Mouse (Mus musculus): ENCODE results near the gene Tmem97. TPM values are rescaled to one million over a fixed set of nuclear protein-coding genes. Genes with fewer than 3 reads are reported as not detected.

Gene Tmem97
- polyA plus RNA-seq, 1 experiment from 2014 or later = 75.5 TPM

DNA sequence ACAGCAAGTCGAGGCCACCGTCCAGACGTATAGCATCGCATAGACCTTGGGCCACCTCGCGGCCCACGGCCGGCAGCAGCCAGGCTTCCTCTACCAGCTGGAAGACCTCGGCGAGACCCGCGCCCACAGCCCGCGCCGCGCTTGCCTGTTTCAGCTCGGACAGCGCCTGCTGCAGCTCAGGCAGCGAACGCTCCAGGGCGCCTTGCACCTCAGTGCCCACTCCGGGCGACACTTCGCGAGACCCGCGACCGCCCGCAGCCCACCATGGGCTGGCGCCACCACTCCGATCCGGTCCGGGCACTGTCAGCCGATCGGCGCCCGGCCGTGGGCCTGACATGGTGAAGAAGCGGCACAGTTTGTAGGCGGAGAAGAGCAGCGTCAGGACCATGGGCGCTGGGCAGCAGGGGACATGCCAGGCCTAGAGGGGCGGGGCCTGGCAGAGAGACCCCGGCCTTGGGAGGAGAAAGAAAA lies 53.5 kb downstream of the Tmem97 start:
- peaks cover 27% of the 10 kb centered on the region for H3K4me1 ChIP-seq (ENCODE audit: control insufficient read depth, insufficient read depth, low read length)
- peak overlapping the region; percentile 78 for H3K9ac ChIP-seq (ENCODE audit: low read length)
- peak overlapping the region; percentile 96 for H3K4me2 ChIP-seq
- H3K9me3 ChIP-seq (ENCODE audit: control insufficient read depth, low read length) = no peaks in the 10 kb centered on the region
- peaks cover 8% of the 10 kb centered on the region for H3K27me3 ChIP-seq (ENCODE audit: control insufficient read depth, insufficient read depth, low read length)
- H3K4me3 ChIP-seq (ENCODE audit: low read depth, low read length) = peak overlapping the region; percentile 74
- H3K27ac ChIP-seq (ENCODE audit: low read depth, low read length) = peak overlapping the region; percentile 63
- DNase-seq (ENCODE audit: low spot score, missing footprints) = no peak
- peak; percentile 82 for ATAC-seq (ENCODE audit: low FRiP score)
- H3K36me3 ChIP-seq (ENCODE audit: control insufficient read depth, insufficient read depth, low read length) = no peaks in the 10 kb centered on the region
- WGBS = under 1% methylated on average over 44 of the region's 44 CpGs

DNA sequence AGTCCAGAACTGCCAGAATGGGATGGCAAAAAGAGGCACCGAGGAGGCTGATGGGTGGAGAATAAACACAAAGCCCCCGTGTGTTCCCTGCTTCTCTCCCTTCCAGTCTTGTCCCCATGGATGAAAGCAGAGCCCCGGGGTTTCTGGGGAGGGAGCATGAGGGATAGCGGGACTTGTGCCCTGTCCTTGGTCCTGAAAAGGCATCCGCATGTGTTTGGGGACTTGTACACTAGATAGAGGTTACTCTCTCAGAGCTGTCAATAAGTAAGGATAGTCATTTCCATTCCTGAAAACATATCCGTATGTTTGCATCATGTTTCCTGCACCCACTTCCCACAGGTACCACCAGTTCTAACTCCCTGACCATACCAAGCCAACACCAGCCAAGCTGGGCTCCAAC lies 54.7 kb downstream of the Tmem97 start:
- H3K36me3 ChIP-seq (ENCODE audit: control insufficient read depth, insufficient read depth, low read length) = no peaks in the 10 kb centered on the region
- WGBS = 5% methylated on average over 6 of the region's 6 CpGs
- peak overlapping the region; percentile 12; the same call in 1 of the 2 replicates for H3K9ac ChIP-seq (ENCODE audit: low read length)
- DNase-seq (ENCODE audit: low spot score, missing footprints) (peak; percentile 94), ATAC-seq (ENCODE audit: low FRiP score) (no peak)
- peak overlapping the region; percentile 74; the same call in 1 of the 2 replicates for H3K4me3 ChIP-seq (ENCODE audit: low read depth, low read length)
- no peak overlapping the region for H3K27ac ChIP-seq (ENCODE audit: low read depth, low read length)
- peak overlapping the region; percentile 96 for H3K4me2 ChIP-seq
- H3K4me1 ChIP-seq (ENCODE audit: control insufficient read depth, insufficient read depth, low read length) = peaks cover 29% of the 10 kb centered on the region
- no peaks in the 10 kb centered on the region for H3K9me3 ChIP-seq (ENCODE audit: control insufficient read depth, low read length)
- peaks cover 18% of the 10 kb centered on the region for H3K27me3 ChIP-seq (ENCODE audit: control insufficient read depth, insufficient read depth, low read length)

Other genes starting within 250 kb of the Tmem97 start
- 51.5 and 57.1 TPM in 2 replicates for gene Spag5, start 249.2 kb downstream of the Tmem97 start, polyA plus RNA-seq (2014; fragmentation: Nextera tagmentation; extraction: Ambion mirVana)
- gene Aldoc, start 227.8 kb downstream of the Tmem97 start, polyA plus RNA-seq (2014; fragmentation: Nextera tagmentation; extraction: Ambion mirVana) = 1.0 and 1.3 TPM in 2 replicates
- gene Pigs, start 222.4 kb downstream of the Tmem97 start, polyA plus RNA-seq (2014; fragmentation: Nextera tagmentation; extraction: Ambion mirVana) = 50.9 and 56.3 TPM in 2 replicates
- 63.4 and 71.7 TPM in 2 replicates for gene Unc119, start 207.3 kb downstream of the Tmem97 start, polyA plus RNA-seq (2014; fragmentation: Nextera tagmentation; extraction: Ambion mirVana)
- gene Foxn1, start 164.2 kb downstream of the Tmem97 start, polyA plus RNA-seq (2014; fragmentation: Nextera tagmentation; extraction: Ambion mirVana) = not detected in 2 replicates
- not detected in 2 replicates for gene Slc13a2, start 128.6 kb downstream of the Tmem97 start, polyA plus RNA-seq (2014; fragmentation: Nextera tagmentation; extraction: Ambion mirVana)
- gene Slc46a1, start 85.1 kb downstream of the Tmem97 start, polyA plus RNA-seq (2014; fragmentation: Nextera tagmentation; extraction: Ambion mirVana) = 20.5 TPM in 2 replicates
- 18.1 and 20.1 TPM in 2 replicates for gene Sarm1, start 53.0 kb downstream of the Tmem97 start, polyA plus RNA-seq (2014; fragmentation: Nextera tagmentation; extraction: Ambion mirVana)
- gene Vtn, start 51.7 kb downstream of the Tmem97 start, polyA plus RNA-seq (2014; fragmentation: Nextera tagmentation; extraction: Ambion mirVana) = 145 and 151 TPM in 2 replicates
- gene Sebox, start 47.3 kb downstream of the Tmem97 start, polyA plus RNA-seq (2014; fragmentation: Nextera tagmentation; extraction: Ambion mirVana) = not detected in 2 replicates
- gene Tmem199, start 38.6 kb downstream of the Tmem97 start, polyA plus RNA-seq (2014; fragmentation: Nextera tagmentation; extraction: Ambion mirVana) = 82.4 and 91.3 TPM in 2 replicates
- gene Poldip2, start 38.6 kb downstream of the Tmem97 start, polyA plus RNA-seq (2014; fragmentation: Nextera tagmentation; extraction: Ambion mirVana) = 135 and 139 TPM in 2 replicates
- 76.7 and 83.1 TPM in 2 replicates for gene Tnfaip1, start 14.4 kb downstream of the Tmem97 start, polyA plus RNA-seq (2014; fragmentation: Nextera tagmentation; extraction: Ambion mirVana)
- 109 and 110 TPM in 2 replicates for gene Ift20, start 14.4 kb downstream of the Tmem97 start, polyA plus RNA-seq (2014; fragmentation: Nextera tagmentation; extraction: Ambion mirVana)
- gene Nlk, start 146.6 kb upstream of the Tmem97 start, polyA plus RNA-seq (2014; fragmentation: Nextera tagmentation; extraction: Ambion mirVana) = 25.8 and 36.9 TPM in 2 replicates
- gene Ccnq, start 201.0 kb upstream of the Tmem97 start, polyA plus RNA-seq (2014; fragmentation: Nextera tagmentation; extraction: Ambion mirVana) = 42.1 and 42.2 TPM in 2 replicates